Mouse (Mus musculus): ENCODE measurements at regions not wholly inside any gene's neighbourhood (a gene's known extent, or its start where the extent isn't known, plus 50 kb on each side); places are given as distances from the start of the nearest gene placed in this dataset.

DNA sequence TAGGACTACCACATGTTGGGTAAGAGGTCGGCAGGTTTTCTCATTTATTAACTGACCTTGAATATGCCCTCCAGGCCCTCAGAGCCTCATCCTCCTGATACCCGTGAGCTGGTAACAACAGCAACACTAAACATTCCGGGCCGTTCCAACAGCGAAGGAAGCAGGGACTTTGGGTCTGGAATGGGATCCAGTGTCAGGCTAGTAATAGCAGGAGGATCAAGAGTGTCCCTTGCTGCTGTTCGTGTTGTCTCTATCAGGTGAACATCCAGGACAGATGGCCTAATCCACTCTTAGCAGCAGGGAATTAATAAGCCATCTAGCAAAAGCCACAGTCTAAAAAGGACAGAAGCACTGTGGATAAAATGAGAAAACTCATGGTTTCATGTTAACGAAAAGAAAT lies 106.7 kb downstream of the Cpeb2 start:
- WGBS = 78% methylated on average over 7 of the region's 7 CpGs

DNA sequence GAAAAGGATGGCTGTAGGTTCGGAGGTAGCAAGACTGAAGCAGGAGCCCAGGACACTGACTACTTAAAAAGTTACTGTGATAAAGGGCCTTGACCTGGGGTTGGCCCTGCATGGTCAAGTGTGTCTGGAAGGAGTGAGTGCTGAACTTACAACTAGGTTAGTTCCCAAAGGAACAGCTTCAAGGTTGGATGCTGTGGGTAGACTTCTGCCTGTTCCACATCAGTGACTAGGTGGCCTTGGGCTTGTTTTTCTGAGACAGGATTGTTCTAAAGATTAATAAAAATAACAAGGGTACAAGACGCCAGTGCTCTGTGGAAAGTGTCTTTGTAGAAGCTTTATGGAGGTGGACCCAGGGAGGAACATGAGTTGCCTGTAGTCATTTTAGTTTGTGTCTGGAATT lies 108.5 kb downstream of the Cpeb2 start:
- Histone ChIP-seq H3K9me3 (ENCODE audit: control insufficient read depth, low read length) (no peaks in the 10 kb centered on the region), H3K4me3 (ENCODE audit: low read depth, low read length) (no peak overlapping the region), H3K4me1 (ENCODE audit: control insufficient read depth, insufficient read depth, low read length) (no peaks in the 10 kb centered on the region), H3K36me3 (ENCODE audit: control insufficient read depth, insufficient read depth, low read length) (no peaks in the 10 kb centered on the region), H3K27ac (ENCODE audit: low read depth, low read length) (no peak overlapping the region), H3K4me2 (ENCODE audit: low read depth) (no peak overlapping the region), H3K27me3 (ENCODE audit: control insufficient read depth, insufficient read depth, low read length) (no peaks in the 10 kb centered on the region), H3K9ac (ENCODE audit: low read length) (no peak overlapping the region)
- WGBS = 88% methylated on average over 2 of the region's 2 CpGs
- DNase-seq (ENCODE audit: low spot score) (no peak), ATAC-seq (ENCODE audit: insufficient read depth, low FRiP score, low TSS enrichment) (no peak)

More for the DNA sequence above, 106.7 kb downstream of the Cpeb2 start:
- no peaks in the 10 kb centered on the region for H3K9me3 ChIP-seq (ENCODE audit: control insufficient read depth, low read length)
- H3K27me3 ChIP-seq (ENCODE audit: control insufficient read depth, insufficient read depth, low read length) = no peaks in the 10 kb centered on the region
- H3K4me3 ChIP-seq (ENCODE audit: low read depth, low read length) = no peak overlapping the region
- no peak overlapping the region for H3K9ac ChIP-seq (ENCODE audit: low read length)
- no peak overlapping the region for H3K4me2 ChIP-seq (ENCODE audit: low read depth)
- no peaks in the 10 kb centered on the region for H3K36me3 ChIP-seq (ENCODE audit: control insufficient read depth, insufficient read depth, low read length)
- H3K27ac ChIP-seq (ENCODE audit: low read depth, low read length) = no peak overlapping the region
- H3K4me1 ChIP-seq (ENCODE audit: control insufficient read depth, insufficient read depth, low read length) = no peaks in the 10 kb centered on the region
- ATAC-seq (ENCODE audit: insufficient read depth, low FRiP score, low TSS enrichment) (no peak), DNase-seq (ENCODE audit: low spot score) (no peak)

DNA sequence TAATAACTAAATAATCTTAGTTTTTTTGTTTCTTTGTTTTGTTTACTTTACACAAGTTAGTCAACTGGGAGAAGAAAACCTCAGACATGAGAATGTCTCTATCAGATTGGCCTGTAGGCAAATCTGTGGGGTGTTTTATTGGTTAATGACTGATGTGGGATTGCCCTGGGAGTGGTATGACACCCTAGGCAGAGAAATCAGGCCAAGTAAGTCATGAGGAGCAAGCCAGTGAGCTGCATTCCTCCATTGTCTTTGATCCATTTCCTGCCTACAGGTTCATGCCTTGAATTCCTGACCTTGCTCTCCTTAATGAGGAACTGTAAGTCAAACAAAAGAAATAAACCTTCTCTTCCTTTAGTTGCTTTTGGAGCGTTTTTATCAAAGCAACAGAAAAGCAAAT lies 111.5 kb downstream of the Cpeb2 start:
- H3K9me3 ChIP-seq (ENCODE audit: control insufficient read depth, low read length) = no peaks in the 10 kb centered on the region
- H3K4me2 ChIP-seq (ENCODE audit: low read depth) = no peak overlapping the region
- WGBS = 92% methylated on average over 1 of the region's 1 CpGs
- no peak overlapping the region for H3K9ac ChIP-seq (ENCODE audit: low read length)
- H3K4me3 ChIP-seq (ENCODE audit: low read depth, low read length) = no peak overlapping the region
- ATAC-seq (ENCODE audit: insufficient read depth, low FRiP score, low TSS enrichment) (no peak), DNase-seq (ENCODE audit: low spot score) (no peak)
- H3K4me1 ChIP-seq (ENCODE audit: control insufficient read depth, insufficient read depth, low read length) = no peaks in the 10 kb centered on the region
- H3K27ac ChIP-seq (ENCODE audit: low read depth, low read length) = no peak overlapping the region
- no peaks in the 10 kb centered on the region for H3K36me3 ChIP-seq (ENCODE audit: control insufficient read depth, insufficient read depth, low read length)
- H3K27me3 ChIP-seq (ENCODE audit: control insufficient read depth, insufficient read depth, low read length) = no peaks in the 10 kb centered on the region

DNA sequence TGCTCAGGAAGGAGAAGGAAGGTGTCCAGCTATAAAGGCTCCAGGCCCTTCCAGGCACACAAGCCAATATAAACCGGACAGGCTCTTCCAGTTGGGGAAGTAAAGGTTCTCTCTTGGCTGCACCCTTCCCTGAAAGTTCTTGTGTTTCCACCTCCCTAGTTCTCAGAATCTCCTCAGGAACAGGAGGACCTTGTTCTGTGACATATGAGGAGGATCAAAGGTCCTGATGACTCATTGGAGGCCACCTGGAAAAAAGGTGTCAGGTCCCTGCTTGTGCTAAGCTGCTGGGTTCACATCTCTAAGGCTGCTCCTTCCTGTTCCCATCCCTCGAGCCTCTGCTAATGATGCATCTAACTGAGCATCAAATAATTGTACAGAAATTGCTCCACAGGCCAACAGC lies 118.0 kb downstream of the Cpeb2 start:
- Histone ChIP-seq H3K4me2 (ENCODE audit: low read depth) (no peak overlapping the region), H3K4me3 (ENCODE audit: low read depth, low read length) (no peak overlapping the region), H3K36me3 (ENCODE audit: control insufficient read depth, insufficient read depth, low read length) (no peaks in the 10 kb centered on the region), H3K4me1 (ENCODE audit: control insufficient read depth, insufficient read depth, low read length) (peaks cover 12% of the 10 kb centered on the region), H3K27ac (ENCODE audit: low read depth, low read length) (no peak overlapping the region), H3K9ac (ENCODE audit: low read length) (no peak overlapping the region), H3K27me3 (ENCODE audit: control insufficient read depth, insufficient read depth, low read length) (no peaks in the 10 kb centered on the region), H3K9me3 (ENCODE audit: control insufficient read depth, low read length) (no peaks in the 10 kb centered on the region)
- ATAC-seq (ENCODE audit: insufficient read depth, low FRiP score, low TSS enrichment) (no peak), DNase-seq (ENCODE audit: low spot score) (no peak)
- WGBS = 88% methylated on average over 2 of the region's 2 CpGs

DNA sequence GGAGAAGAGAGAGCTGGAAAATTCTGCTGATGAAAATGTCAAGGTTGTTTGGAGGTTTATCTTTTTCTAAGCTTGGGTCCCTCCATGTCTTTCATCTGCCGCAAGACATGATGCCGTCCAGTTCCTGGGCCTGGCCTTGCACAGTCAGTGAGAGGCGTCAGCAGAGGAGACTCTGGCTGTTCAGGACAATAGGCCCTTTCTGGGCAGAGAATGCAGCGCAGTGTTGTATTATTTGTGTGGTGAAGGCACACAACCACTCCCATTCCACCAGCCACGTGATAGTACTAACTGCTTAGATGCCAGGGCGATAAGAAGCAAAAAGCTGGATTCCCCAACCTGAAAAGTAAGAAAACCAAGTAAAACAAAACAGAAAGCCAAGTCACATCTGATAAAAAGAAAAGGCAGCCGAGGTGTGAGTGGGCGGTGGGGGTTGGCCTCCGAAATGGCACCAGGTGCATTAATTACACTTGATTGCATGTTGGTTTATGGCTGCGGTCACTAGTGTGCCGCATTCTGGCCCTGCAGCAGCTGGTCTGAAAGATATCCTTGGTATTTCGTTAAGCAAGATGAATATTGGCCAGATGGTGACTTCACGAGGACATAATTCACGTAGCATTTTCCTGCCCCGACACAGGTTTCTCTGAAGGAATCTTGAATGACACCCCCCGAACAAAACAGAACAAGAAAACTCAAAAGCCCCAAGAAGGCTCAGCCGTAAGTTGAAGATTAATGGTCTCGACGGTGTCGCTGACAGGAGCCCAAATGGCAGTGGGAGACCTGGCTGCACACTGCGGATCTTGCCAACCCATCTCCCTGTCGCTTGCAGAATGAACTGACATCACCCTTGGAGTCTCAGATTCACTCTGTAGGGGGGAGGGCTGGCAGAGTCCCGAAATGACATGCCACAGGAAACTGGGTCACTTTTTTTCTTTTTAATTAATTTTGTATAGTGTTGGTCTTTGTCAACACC lies 120.3 kb downstream of the Cpeb2 start:
- peak; percentile 25 for DNase-seq (ENCODE audit: low spot score)
- H3K9ac ChIP-seq (ENCODE audit: low read length) = no peak overlapping the region
- H3K4me1 ChIP-seq (ENCODE audit: control insufficient read depth, insufficient read depth, low read length) = peaks cover 12% of the 10 kb centered on the region
- H3K4me2 ChIP-seq (ENCODE audit: low read depth) = no peak overlapping the region
- 41% methylated on average over 23 of the region's 23 CpGs for WGBS
- H3K27me3 ChIP-seq (ENCODE audit: control insufficient read depth, insufficient read depth, low read length) = no peaks in the 10 kb centered on the region
- no peaks in the 10 kb centered on the region for H3K36me3 ChIP-seq (ENCODE audit: control insufficient read depth, insufficient read depth, low read length)
- H3K4me3 ChIP-seq (ENCODE audit: low read depth, low read length) = no peak overlapping the region
- H3K9me3 ChIP-seq (ENCODE audit: control insufficient read depth, low read length) = no peaks in the 10 kb centered on the region
- 0 out of 2 replicates have a peak, but pooled peaks have one; percentile 20 for ATAC-seq (ENCODE audit: insufficient read depth, low FRiP score, low TSS enrichment)
- H3K27ac ChIP-seq (ENCODE audit: low read depth, low read length) = no peak overlapping the region

DNA sequence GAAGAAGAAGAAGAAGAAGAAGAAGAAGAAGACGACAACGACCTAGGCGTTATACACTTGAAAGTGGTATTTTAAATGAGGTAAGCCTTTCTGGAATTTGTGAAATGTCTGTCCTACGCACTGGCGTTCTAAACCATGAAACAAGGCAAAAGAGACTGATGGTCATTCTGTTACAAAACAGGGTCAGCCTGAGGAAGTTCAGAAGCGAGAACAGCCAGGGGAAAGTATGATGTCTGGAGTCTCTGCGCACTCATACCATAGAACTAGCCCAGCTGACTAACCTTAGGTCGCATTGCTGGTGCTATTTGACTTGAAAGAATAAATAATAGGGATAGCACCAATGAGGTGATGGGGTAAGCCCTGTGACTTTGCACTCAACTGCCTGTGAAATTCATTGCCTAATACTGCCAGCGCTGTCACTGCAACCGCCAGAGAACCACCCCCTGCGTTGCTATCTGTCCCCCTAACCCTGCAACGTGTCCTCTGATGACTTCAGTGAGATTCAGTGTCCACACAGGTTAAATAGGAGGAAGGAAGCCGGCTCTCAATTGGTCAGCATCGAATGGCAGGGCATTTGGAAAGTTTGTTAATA lies 121.5 kb downstream of the Cpeb2 start:
- Histone ChIP-seq H3K4me3 (ENCODE audit: low read depth, low read length) (peak overlapping the region; percentile 29; the same call in 1 of the 2 replicates), H3K9me3 (ENCODE audit: control insufficient read depth, low read length) (no peaks in the 10 kb centered on the region), H3K4me2 (ENCODE audit: low read depth) (peak overlapping the region; percentile 53), H3K27me3 (ENCODE audit: control insufficient read depth, insufficient read depth, low read length) (no peaks in the 10 kb centered on the region), H3K36me3 (ENCODE audit: control insufficient read depth, insufficient read depth, low read length) (no peaks in the 10 kb centered on the region), H3K4me1 (ENCODE audit: control insufficient read depth, insufficient read depth, low read length) (peaks cover 12% of the 10 kb centered on the region), H3K27ac (ENCODE audit: low read depth, low read length) (no peak overlapping the region), H3K9ac (ENCODE audit: low read length) (no peak overlapping the region)
- no peak for ATAC-seq (ENCODE audit: insufficient read depth, low FRiP score, low TSS enrichment)
- 44% methylated on average over 14 of the region's 14 CpGs for WGBS
- no peak for DNase-seq (ENCODE audit: low spot score)

DNA sequence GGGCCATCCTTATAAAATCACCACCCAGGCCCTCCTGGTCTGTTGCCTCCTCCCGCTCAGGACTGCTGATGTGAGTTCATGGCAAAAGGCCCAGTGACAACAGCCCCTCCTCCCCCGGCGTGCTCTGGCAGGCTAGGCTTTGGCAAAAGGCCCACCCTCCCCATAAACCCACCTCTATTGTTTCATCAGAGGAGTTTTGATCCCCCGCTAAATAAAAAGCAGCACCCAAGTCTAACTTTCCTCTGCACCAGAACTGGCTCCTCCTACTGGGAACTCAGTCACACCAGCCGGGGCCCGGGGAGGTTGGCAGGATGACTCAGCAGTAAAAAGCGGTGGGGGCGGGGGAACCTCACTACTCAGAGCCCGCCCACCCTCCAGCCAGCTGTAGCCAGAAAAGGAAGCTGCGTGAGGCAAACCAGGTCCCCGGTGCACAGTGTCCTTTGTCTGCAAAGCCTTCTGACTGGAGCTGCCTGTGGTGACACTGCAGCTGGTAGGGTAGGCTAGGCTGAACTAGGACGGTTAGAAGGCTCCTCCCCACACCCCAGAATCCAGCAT lies 122.1 kb downstream of the Cpeb2 start:
- ATAC-seq (ENCODE audit: insufficient read depth, low FRiP score, low TSS enrichment) = peak; percentile 97
- 2% methylated on average over 12 of the region's 12 CpGs for WGBS
- Histone ChIP-seq H3K9ac (ENCODE audit: low read length) (no peak overlapping the region), H3K36me3 (ENCODE audit: control insufficient read depth, insufficient read depth, low read length) (no peaks in the 10 kb centered on the region), H3K27me3 (ENCODE audit: control insufficient read depth, insufficient read depth, low read length) (no peaks in the 10 kb centered on the region), H3K9me3 (ENCODE audit: control insufficient read depth, low read length) (no peaks in the 10 kb centered on the region), H3K4me2 (ENCODE audit: low read depth) (peak overlapping the region; percentile 53), H3K4me3 (ENCODE audit: low read depth, low read length) (peak overlapping the region; percentile 29), H3K27ac (ENCODE audit: low read depth, low read length) (no peak overlapping the region), H3K4me1 (ENCODE audit: control insufficient read depth, insufficient read depth, low read length) (peaks cover 12% of the 10 kb centered on the region)
- peak; percentile 91 for DNase-seq (ENCODE audit: low spot score)

DNA sequence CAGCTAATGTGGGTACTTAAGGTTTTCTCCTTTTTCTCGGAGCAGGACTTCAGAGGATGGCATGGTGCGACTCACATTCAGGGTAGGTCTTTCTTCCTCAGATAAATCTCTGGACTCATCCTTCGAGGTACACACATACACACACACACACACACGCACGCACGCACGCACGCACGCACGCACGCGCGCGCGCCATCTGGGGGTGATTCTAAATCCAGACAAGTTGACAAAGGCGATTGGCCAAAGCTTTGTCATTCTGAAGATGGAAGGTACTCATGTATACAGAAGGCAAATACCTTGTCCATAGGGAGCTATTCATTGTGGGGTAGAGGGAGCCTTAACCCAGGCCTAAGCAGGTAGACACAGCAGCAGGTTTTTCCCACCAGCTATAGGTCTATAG lies 122.9 kb downstream of the Cpeb2 start:
- H3K4me2 ChIP-seq (ENCODE audit: low read depth) = peak overlapping the region; percentile 53; the same call in 1 of the 2 replicates
- no peak overlapping the region for H3K9ac ChIP-seq (ENCODE audit: low read length)
- no peaks in the 10 kb centered on the region for H3K9me3 ChIP-seq (ENCODE audit: control insufficient read depth, low read length)
- 85% methylated on average over 16 of the region's 16 CpGs for WGBS
- DNase-seq (ENCODE audit: low spot score) = peak; percentile 43
- H3K27me3 ChIP-seq (ENCODE audit: control insufficient read depth, insufficient read depth, low read length) = no peaks in the 10 kb centered on the region
- H3K4me3 ChIP-seq (ENCODE audit: low read depth, low read length) = no peak overlapping the region
- H3K4me1 ChIP-seq (ENCODE audit: control insufficient read depth, insufficient read depth, low read length) = peaks cover 12% of the 10 kb centered on the region
- H3K36me3 ChIP-seq (ENCODE audit: control insufficient read depth, insufficient read depth, low read length) = no peaks in the 10 kb centered on the region
- ATAC-seq (ENCODE audit: insufficient read depth, low FRiP score, low TSS enrichment) = no peak
- no peak overlapping the region for H3K27ac ChIP-seq (ENCODE audit: low read depth, low read length)

Measured in neural tube, embryonic 11.5 days (tissue).